Mouse (Mus musculus): ENCODE measurements at regions not wholly inside any gene's neighbourhood (a gene's known extent, or its start where the extent isn't known, plus 50 kb on each side); places are given as distances from the start of the nearest gene placed in this dataset.

DNA sequence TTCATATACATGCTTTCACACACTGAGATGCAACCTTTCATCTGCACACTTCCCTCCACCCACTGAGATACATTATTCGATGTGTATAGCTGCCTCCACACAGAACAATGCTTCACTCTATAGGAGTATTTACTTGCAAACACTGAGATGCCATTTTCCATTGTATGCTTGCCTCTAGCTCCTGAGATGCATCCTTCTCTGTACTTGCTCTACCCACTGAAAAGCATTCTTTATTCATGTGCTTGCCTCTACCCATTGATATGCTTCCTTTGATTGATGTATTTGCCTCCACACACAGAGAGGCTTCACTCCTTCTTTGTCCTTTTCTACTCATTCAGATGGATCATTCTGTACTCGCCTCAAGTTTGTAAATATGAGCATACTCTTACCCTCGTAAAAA, 405.6 kb upstream of the 1700003H04Rik start:
- TF ChIP-seq POLR2A (IDR thresholded peaks at IDR 0.05; ENCODE audit: borderline replicate concordance, extremely low read depth, insufficient read depth, insufficient read length, poor library complexity, severe bottlenecking) (no peak), CTCF (IDR thresholded peaks at IDR 0.05; ENCODE audit: borderline replicate concordance, extremely low read depth, insufficient read depth, insufficient read length) (no peak)
